Mouse (Mus musculus) gastrocnemius, adult 8-10 months (tissue): Measurements from ENCODE around the gene C730034F03Rik. TPM values are rescaled to one million over a fixed set of nuclear protein-coding genes. Genes with fewer than 3 reads are reported as not detected.
A peak's percentile ranks its signal among the peaks of the same experiment; 100 is the strongest.
"Not testable (repeated sequence)": the region's sequence is repeated elsewhere in the genome, so short reads cannot be mapped to it uniquely, and the experiment has no call there.

Experiments
- DNase-seq, 2 experiments: peaks; one replicate each; pipeline ENCODE4 v3.0.0; 2022; ENCODE audit warnings: low spot score in 2 of 2
- total RNA-seq, 4 experiments: library from RNA; stranded (reverse); gene quantifications; 2 replicates each; pipeline ENCODE4 v1.2.4; 2022

The C730034F03Rik gene
- under 1 TPM in 3 of 4 experiments, not detected in 1; 0.27 to 0.61 (median 0.31) TPM for total RNA-seq

GRCm38 (mm10) chr15:89429352-89430221 lies at the start of gene C730034F03Rik, which contains the start of the genes Gm44502 and Chkb:
C730034F03Rik (plus strand) TSS chr15:89429589.
Gm44502 (minus strand) TSS chr15:89429696.
Chkb (minus strand) TSS chr15:89429908.
- peak; percentile 84 to 91 for DNase-seq

- no peak for DNase-seq
These were observed 44.8 kb upstream of the C730034F03Rik start, which contains the start of gene Klhdc7b for GRCm38 (mm10) chr15:89384617-89385016. Klhdc7b (plus strand) TSS chr15:89384917.

- no peak for DNase-seq
These were observed 42.3 kb upstream of the C730034F03Rik start for GRCm38 (mm10) chr15:89387127-89387526.

- no peak for DNase-seq
These were observed 39.3 kb upstream of the C730034F03Rik start for GRCm38 (mm10) chr15:89390081-89390480.

GRCm38 (mm10) chr15:89396883-89397282 lies 32.5 kb upstream of the C730034F03Rik start:
- no peak for DNase-seq

GRCm38 (mm10) chr15:89398146-89398545 lies 31.2 kb upstream of the C730034F03Rik start:
- no peak for DNase-seq

- no peak for DNase-seq
These were observed 29.7 kb upstream of the C730034F03Rik start for GRCm38 (mm10) chr15:89399716-89400115.

- DNase-seq = no peak
These were observed 26.9 kb upstream of the C730034F03Rik start for GRCm38 (mm10) chr15:89402471-89402870.

- no peak for DNase-seq
These were observed 24.4 kb upstream of the C730034F03Rik start for GRCm38 (mm10) chr15:89404831-89405623.

- no peak for DNase-seq
These were observed 22.7 kb upstream of the C730034F03Rik start for GRCm38 (mm10) chr15:89406691-89407090.

- DNase-seq = no peak
These were observed 19.3 kb upstream of the C730034F03Rik start, which contains the start of gene Syce3 for GRCm38 (mm10) chr15:89410118-89410517. Syce3 (minus strand) TSS chr15:89410503.

GRCm38 (mm10) chr15:89415282-89415681 lies 14.1 kb upstream of the C730034F03Rik start:
- DNase-seq = no peak

- DNase-seq = no peak
These were observed 7.5 kb upstream of the C730034F03Rik start for GRCm38 (mm10) chr15:89421938-89422337.

- no peak for DNase-seq
These were observed 4.8 kb upstream of the C730034F03Rik start for GRCm38 (mm10) chr15:89424621-89425020.

- peak; percentile 72 to 78 for DNase-seq
These were observed 3.7 kb upstream of the C730034F03Rik start, which contains the start of gene Cpt1b for GRCm38 (mm10) chr15:89425711-89426121. Cpt1b (minus strand) TSS chr15:89425863.

- DNase-seq = no peak
These were observed 2.7 kb upstream of the C730034F03Rik start for GRCm38 (mm10) chr15:89426716-89427115.

- DNase-seq = no peak
These were observed 1.1 kb upstream of the C730034F03Rik start for GRCm38 (mm10) chr15:89428136-89428790.

GRCm38 (mm10) chr15:89428821-89429351 lies 503 bp upstream of the C730034F03Rik start:
- DNase-seq = no peak

- no peak for DNase-seq
These were observed 952 bp downstream of the C730034F03Rik start for GRCm38 (mm10) chr15:89430341-89430740.

GRCm38 (mm10) chr15:89430771-89431170 lies 1.4 kb downstream of the C730034F03Rik start:
- not testable (repeated sequence) for DNase-seq

- DNase-seq = no peak
These were observed 1.9 kb downstream of the C730034F03Rik start for GRCm38 (mm10) chr15:89431271-89431670.
